Mouse (Mus musculus): ENCODE results near the gene Tmprss3. TPM values are rescaled to one million over a fixed set of nuclear protein-coding genes. Genes with fewer than 3 reads are reported as not detected.

Gene Tmprss3
- polyA plus RNA-seq, 1 experiment from 2014 or later: not detected

GRCm38 (mm10) chr17:31129452-31129851 lies 69.3 kb downstream of the Tmprss3 start, which contains the start of gene Tff3:
Tff3 (minus strand) TSS chr17:31129646.
- Histone ChIP-seq H3K27ac (replicated peaks; ENCODE audit: low read depth, low read length) (no peak within 1 kb of the TSS), H3K9ac (ENCODE audit: low read length) (no peak within 1 kb of the TSS), H3K9me3 (ENCODE audit: control insufficient read depth, low read length) (no peaks in the 10 kb centered on the region), H3K36me3 (ENCODE audit: control insufficient read depth, insufficient read depth, low read length) (no peaks in the 10 kb centered on the region), H3K27me3 (ENCODE audit: control insufficient read depth, insufficient read depth, low read length) (no peaks in the 10 kb centered on the region), H3K4me1 (ENCODE audit: control insufficient read depth, insufficient read depth, low read length) (peaks cover 14% of the 10 kb centered on the region; the same call in 1 of the 2 replicates), H3K4me2 (ENCODE audit: low read depth, severe bottlenecking) (no peak within 1 kb of the TSS), H3K4me3 (ENCODE audit: low read depth, low read length) (no peak within 1 kb of the TSS)
- 7% methylated on average over 2 of the region's 2 CpGs for WGBS
- DNase-seq (ENCODE audit: low spot score) (peak; percentile 40), ATAC-seq (ENCODE audit: insufficient number of reproducible peaks, low FRiP score, low TSS enrichment, low read depth) (no peak)

Other genes starting within 250 kb of the Tmprss3 start
- gene Umodl1, start 244.3 kb downstream of the Tmprss3 start, polyA plus RNA-seq (2014; fragmentation: Nextera tagmentation; extraction: Ambion mirVana): 0.09 TPM in 1 of 2 replicates, not detected in the other
- 6.3 and 6.9 TPM in 2 replicates for gene Abcg1, start 141.3 kb downstream of the Tmprss3 start, polyA plus RNA-seq (2014; fragmentation: Nextera tagmentation; extraction: Ambion mirVana)
- gene Tff3, start 69.3 kb downstream of the Tmprss3 start, polyA plus RNA-seq (2014; fragmentation: Nextera tagmentation; extraction: Ambion mirVana): not detected in 2 replicates
- gene Tff2, start 54.7 kb downstream of the Tmprss3 start, polyA plus RNA-seq (2014; fragmentation: Nextera tagmentation; extraction: Ambion mirVana): not detected in 2 replicates
- gene Tff1, start 33.7 kb downstream of the Tmprss3 start, polyA plus RNA-seq (2014; fragmentation: Nextera tagmentation; extraction: Ambion mirVana): not detected in 2 replicates
- gene Ubash3a, start 8.9 kb upstream of the Tmprss3 start, polyA plus RNA-seq (2014; fragmentation: Nextera tagmentation; extraction: Ambion mirVana): 0.40 and 0.71 TPM in 2 replicates
- 0.44 and 0.73 TPM in 2 replicates for gene Rsph1, start 78.4 kb upstream of the Tmprss3 start, polyA plus RNA-seq (2014; fragmentation: Nextera tagmentation; extraction: Ambion mirVana)
- gene Slc37a1, start 87.8 kb upstream of the Tmprss3 start, polyA plus RNA-seq (2014; fragmentation: Nextera tagmentation; extraction: Ambion mirVana): 1.7 and 1.8 TPM in 2 replicates
- 30.0 and 31.2 TPM in 2 replicates for gene Pde9a, start 187.2 kb upstream of the Tmprss3 start, polyA plus RNA-seq (2014; fragmentation: Nextera tagmentation; extraction: Ambion mirVana)